Mouse (Mus musculus) ovary, postnatal 10 days (tissue): ENCODE data around the gene Hist1h3b.
A peak's percentile ranks its signal among the peaks of the same experiment; 100 is the strongest.
"Not testable (repeated sequence)": the region's sequence is repeated elsewhere in the genome, so short reads cannot be mapped to it uniquely, and the experiment has no call there.

Experiments
- DNase-seq: peaks from one replicate; pipeline ENCODE4 v3.0.0; 2022; ENCODE audit warnings: low spot score

Gene Hist1h3b

DNA sequence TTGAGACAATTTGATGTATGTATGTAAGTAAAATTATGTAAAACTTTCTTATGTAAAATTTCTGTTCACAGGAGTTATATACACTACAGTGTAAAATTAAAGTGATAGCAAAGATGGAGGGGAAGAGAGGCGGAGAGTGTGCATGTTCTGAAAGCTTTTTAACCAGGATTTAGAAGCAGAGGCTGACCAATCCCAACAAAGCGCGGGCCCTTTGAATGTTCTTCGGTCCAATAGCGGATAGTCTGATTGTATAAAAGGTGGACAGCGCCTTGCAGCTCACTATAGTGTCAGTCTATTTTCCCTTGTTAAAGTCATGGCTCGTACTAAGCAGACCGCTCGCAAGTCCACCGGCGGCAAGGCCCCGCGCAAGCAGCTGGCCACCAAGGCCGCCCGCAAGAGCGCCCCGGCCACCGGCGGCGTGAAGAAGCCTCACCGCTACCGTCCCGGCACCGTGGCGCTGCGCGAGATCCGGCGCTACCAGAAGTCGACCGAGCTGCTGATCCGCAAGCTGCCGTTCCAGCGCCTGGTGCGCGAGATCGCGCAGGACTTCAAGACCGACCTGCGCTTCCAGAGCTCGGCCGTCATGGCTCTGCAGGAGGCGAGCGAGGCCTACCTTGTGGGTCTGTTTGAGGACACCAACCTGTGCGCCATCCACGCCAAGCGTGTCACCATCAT lies at the start of gene Hist1h3b:
Gene Hist1h3b (plus strand): TSS at position 201 of the 675 bp plus-strand sequence.
- DNase-seq, result peak; percentile 80

DNA sequence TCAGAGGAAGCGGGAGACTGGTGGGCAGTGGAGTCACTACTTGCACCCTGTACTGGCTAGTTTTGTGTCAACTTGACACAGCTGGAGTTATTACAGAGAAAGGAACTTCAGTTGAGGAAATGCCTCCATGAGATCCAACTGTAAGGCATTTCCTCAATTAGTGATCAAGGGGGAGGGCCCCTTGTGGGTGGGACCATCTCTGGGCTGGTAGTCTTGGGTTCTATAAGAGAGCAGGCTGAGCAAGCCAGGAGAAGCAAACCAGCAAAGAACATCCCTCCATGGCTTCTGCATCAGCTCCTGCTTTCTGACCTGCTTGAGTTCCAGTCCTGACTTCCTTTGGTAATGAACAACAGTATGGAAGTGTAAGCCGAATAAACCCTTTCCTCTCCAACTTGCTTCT lies 49.3 kb upstream of the Hist1h3b start:
- not testable (repeated sequence) for DNase-seq

DNA sequence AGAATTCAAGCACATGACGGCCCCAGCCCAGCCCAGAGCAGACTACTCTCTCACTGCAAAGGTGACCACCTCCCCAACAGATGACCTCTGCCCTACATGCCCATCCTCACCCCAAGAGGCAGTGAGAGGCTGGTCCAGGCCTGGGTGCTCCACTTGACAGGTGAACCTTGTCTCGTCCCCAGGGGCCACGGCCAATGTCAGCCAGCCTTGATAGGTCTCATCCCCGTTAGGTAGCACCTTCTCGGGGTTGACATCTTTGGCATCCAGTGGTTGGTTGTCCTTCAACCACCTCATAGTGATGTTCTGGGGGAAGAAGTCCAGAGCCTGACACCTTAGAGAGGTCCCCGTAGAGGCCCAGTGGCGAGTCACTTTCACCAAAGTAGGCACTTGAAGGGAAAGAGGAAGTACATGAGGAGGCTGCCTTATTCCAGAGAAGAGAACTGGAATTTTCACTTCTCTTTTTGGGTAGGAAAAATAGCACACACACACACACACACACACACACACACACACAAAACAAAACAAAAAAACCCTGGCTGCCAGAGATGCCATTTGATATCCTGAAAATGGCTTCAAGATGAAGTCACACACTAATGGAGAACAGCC lies 46.2 kb upstream of the Hist1h3b start:
- DNase-seq, result no peak

DNA sequence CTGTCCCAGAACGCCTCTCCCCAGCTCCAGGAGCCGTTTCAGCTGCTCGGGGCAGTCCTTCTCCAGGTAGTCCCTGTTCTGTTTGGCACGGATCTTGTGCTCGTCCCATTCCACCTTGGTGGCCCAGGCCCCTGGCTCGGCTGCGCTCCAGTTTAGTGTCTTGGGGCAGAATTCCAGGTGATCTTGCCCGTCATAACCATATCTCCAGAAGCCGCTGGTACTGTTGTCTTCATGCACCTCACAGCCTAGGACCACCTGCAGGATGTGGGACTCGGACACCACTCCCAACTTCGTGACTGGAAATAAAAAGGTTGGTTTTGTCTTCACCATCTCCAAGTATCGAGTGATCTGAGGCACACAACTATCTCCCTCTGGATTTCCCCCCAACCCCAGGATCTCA lies 45.3 kb upstream of the Hist1h3b start:
- DNase-seq, result no peak

DNA sequence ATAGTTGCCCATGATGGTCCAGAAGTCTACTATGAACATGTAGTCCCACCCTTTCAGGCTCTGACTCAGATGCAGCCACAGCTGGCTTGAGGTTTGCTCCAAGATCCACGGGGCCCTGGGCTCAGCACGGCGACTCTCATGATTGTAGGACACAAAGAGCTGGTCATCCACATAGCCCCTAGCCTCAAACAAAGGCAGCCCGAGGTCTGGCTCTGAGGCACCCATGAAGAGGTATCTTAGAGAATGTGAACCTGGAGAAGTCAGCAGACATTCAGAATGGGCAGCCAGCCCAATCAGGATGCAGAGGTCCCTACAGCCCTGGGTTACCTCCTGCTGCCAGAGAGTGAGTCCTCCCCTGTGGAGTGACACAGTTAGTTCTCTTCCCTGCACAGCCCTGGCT lies 44.0 kb upstream of the Hist1h3b start:
- no peak for DNase-seq

DNA sequence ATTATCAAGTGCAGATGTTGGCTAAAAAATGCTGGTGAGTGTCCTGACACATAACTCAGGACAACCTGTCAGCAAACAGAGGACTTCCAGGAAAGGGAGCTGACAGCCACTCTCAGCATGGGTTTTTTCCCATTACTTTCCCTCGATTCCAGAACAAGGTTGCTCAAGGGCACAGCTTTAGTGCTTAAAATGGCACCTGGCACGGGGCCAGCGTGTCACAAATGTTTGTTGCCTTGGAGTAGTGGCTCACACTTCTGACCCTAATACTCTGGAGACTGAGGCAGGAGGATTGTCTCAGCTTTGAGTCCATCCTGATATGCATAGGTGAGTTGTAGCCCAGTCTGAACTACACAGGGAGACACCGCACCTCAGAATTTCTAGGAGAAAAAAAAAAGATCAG lies 43.4 kb upstream of the Hist1h3b start:
- no peak for DNase-seq

DNA sequence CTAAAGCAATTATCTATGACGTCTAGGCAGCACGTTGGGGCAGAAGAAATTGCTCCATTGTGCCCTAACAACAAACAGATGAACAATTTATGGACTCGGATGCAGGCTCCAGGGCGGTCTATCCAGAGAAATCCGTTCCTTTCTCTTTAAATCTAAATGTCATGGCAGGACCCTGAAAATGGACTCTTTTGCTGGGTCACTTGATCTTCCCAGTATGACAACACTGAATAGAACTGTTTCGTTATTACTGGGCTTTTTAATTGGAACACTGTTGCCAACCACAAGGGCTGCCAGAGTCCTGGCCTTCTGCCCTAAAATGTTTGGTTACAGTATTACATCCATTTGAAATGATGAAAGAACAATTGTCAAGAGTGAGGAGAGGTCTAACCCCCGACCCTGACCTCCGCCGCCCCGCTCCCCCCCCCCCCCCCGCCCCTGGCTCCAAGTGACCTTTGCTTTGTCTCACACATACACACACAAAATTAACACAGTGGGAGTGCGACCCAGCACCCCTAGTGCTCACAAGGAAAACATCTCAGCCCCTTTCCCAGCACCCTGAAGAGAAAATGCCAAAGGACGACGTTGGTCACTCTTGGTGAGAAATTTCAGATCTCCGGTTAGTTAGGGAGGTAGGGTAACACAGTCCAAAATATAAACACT lies 42.2 kb upstream of the Hist1h3b start:
- no peak for DNase-seq

DNA sequence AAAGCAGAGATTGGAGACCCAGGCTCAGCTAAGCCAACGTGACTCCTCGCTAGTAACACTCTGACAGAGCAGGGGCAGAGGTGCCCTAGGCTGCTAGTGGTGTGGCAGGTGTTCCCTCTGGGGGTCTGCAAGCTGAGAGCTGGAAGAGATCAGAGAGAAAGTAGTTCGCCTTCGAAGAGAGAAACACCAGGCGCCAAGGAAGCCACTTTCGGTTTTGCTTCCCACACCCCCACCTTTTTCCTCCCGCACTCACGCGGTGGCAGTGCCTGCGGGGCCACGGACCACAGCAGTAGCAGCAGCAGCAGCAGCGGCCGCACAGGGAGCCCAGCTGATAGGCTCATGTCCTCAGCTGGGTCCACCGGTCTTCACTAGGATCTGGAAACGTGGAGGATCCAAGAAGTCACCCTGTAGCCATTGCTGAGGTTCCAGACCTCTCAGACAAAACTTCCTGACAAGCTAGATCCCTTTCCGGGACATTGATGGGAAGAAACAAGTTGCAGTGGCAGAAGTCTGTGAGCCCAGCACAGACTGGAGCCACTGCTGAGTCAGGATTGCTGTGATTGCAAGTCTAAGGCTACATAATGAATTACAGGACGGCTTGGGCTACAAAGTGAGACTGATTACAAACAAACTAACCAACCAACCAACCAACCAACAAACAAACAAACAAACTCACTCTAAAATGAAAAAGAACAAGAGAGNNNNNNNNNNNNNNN lies 41.5 kb upstream of the Hist1h3b start, which contains the start of gene Hfe:
Gene Hfe (minus strand): TSS at position 481 of the 716 bp plus-strand sequence.
- peak; percentile 28 for DNase-seq

DNA sequence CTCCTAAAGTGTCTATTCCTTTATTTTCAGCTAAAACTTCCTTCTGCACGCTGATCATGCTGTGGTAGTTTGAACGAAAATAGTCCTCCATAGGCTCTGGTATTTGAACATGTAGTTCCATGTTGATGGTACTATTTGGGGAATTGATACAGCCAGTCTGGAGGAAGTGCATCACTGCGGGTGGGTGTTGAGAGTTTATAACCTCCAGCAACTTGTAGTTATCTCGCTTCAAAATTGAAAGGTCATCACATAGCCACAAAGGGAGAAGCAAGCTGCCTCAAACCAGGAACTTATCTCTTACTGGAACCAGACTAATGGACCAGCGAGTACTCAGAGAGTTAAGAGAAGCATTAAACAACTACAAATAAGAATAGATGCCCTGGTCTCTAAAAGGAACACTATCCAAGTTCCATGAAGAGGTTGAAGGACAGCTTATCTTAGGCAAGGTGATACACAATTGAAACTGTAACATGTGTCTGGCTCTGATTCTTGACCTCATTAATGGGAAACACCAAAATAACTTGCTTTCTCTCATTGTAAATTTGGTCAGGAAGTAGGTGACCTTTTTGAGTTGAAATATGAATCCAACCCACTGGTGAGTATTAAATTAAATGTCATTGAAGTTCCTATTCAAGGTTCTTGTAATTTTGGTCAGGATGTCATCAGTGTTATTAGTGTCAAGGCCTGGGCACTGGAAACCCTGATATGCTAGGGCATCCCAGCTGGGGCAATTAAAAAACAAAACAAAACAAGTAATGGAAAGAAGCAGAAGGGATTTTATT lies 35.6 kb upstream of the Hist1h3b start:
- no peak for DNase-seq

DNA sequence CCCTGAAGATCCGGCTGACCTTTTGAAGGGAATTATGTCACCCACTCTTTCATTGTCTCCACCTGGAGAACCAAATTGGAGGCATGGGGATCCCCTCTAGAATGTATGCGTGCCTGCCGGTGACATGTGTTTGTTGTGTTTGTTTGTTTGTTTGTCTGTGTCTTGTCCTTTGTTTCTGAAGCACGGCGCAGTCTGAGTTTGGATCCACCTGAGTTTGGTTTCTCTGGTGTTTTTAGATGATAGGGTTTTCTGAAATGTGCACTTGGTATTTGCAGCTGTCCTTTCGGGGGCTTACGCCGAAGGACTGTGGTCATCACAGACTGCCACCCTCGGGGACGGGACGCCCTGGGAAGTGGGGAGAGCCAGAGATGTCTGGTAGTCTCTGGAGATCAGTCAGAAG lies 34.9 kb upstream of the Hist1h3b start:
- DNase-seq, result no peak

DNA sequence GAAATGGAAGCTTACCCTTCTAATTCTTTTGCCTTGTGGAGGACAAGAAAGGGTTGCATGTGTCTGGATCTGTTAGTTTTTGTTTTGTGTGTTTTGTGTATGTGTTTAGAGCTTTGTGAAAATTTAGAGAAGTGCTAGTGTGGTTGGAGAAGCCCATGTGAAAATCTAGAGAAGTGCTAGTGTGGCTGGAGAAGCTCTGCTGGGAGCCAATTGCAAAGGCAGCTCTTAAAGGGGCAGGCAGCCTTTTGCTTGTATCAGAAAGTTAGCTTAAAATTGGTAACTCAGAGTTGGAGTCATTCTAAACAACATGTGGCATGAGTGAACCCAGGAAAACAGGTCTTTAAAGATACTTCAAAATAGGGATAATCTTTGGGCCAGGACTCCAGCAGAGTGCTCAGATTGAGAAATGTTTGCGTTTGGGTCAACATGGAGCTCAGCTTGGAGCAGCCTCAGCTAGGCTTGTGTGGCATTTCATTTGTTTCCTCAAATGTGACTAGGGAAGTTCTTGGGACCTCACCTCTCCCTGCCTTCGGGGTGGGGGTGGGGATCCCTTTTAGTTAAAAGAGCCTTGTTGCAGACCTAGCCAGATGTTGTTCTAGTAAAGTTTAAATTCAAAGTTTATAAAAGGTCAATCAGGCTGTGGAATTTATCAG lies 34.3 kb upstream of the Hist1h3b start:
- DNase-seq, result not testable (repeated sequence)

DNA sequence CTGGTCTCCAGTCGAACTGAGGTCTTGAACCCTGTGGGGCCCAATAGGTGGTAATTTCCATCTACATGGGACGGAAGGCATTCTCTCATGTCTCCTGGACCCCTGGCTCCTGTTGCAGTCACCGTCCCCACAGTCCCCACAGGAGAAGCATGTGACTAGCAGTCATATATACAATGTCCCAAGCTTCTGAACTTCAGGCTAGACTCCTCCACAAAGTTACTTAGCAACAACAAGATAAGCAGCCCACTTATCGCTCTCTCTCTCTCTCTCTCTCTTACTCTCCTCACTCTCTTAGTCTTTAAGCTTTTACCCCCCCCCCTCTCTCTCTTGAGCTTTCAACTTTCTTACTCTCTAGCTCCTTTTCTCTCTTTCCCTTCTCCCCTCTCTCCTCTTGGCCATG lies 27.8 kb upstream of the Hist1h3b start:
- DNase-seq, result no peak

DNA sequence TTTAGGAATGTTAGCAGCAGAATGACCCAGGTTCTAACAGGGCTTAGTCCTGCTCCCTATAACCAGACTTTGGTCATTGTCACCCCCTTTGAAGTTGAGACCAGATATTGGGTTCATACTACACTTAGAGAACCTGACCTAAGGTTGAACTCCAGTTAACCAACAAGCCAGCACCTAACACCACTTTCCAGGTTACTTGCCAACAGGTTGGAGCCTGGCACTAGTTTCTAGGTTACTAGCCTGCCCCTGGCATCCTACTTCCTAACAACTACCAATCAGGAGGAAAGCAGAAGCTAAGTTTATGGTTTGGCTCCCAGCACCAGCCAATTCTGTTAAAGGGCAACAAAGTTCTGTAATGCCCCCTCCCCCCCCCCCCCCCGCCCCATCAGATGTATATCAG lies 26.9 kb upstream of the Hist1h3b start:
- no peak for DNase-seq

DNA sequence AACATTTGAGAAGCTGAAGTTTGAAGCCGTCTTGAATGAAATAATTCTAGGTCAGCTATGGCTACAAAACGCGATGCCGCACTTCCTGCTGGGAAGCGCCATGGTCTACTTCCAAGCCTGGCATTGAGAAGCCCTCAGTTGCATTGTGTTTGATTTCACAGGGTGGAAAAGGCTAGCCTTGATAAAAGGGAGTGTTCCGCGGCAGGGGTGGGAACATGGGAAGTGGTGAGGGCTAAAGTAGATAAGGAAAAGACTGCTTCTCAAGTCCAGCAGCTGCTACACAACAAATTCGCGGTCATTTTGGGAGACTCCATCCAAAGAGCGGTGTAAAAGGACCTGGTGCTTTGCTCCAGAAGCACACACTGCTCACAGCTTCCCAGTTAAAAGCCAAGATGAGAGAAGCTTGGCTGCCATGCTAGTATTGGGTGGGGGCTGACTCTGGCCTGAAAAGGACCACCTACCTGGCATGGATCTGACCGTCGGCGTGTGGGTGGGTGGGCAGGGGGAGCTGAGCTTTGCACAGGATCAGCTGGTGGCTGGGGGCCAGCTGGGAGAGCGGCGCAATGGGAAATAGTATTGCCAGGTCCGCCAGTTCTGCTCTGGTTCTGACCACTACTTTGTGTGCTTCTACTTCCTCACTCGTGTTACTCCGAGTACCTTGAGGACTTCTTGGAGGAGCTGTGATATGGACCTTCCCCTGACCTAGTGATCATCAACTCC lies 23.4 kb upstream of the Hist1h3b start:
- DNase-seq, result no peak

DNA sequence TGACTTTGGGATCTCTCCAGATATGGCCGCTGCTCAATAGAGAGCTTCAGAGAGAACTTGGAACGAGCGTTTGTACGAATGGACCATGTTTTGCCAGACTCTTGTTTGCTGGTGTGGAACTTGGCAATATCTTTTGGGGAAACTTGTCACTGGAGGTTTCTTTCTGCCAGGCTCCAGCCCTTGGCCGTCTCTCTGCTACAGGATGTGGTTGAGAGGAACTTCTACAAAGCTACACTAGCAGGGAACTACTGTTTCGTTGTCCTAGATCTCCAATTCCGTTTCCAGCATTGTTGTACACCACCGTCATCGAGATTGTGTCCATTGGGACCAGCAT lies 22.9 kb upstream of the Hist1h3b start:
- no peak for DNase-seq

DNA sequence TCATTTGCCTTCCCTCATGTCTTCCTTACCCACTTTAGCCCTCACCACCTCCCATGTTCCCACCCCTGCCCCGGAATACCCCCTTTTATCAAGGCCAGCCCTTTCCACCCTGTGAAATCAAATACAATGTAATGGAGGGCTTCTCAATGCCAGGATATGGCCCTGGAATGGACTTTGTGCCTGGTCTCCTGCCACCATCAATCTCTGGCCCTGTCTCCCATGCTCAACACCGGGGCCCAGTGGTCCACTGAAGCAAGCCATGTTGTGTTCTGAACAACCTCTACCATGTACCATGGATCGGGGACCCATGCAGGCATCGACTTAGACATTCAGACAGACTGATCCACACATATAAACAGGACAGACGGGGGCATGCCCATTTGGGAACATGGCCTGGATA lies 22.4 kb upstream of the Hist1h3b start:
- no peak for DNase-seq

DNA sequence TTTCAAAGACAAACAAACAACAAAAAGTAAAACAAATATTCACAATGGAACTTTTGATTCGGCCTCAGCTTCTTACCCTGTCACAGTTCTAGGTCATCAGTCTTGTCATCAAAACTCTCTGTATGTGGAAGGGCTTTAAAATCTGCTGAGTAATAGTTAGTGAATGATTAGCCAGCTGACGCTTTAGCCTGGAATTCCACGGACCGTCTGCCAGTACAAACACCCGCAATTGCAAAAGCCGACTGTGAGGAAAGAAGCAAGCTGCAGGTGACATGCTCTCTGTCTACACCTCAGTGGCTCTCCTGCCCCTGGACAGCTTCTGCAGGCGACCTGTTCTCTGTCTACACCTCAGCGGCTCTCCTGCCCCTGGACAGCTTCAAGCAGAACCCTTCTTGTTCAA lies 21.6 kb upstream of the Hist1h3b start:
- DNase-seq, result no peak

DNA sequence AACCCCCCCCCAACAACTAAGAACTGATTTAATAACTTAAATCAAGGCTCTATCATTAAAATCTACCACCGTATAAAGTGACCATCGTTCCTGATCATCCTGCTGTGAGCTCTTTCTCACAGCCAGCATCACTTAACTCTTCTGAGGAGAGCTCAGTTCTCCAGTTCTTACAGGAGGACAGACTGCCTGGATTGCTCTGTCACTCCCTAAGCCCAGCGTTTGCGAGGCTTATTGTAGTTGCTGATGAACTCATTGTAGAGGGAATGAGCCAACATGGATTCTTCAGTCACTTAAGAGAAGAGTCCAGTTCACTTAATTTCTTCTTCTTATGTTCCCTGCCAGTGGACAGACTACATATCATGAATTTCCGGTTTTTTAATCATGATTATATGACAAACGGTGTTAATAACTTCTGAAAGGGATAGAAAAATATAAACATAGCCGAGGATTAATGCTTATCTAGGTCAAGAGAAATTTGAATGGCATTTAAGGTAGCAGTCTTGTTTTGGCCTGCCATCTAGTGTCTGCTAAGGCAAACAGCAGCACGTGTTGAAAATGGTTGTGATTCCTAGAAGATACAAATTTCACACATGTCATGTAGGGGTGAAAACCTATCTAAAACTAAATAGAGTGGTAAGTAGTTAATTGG lies 19.8 kb upstream of the Hist1h3b start:
- DNase-seq, result no peak

DNA sequence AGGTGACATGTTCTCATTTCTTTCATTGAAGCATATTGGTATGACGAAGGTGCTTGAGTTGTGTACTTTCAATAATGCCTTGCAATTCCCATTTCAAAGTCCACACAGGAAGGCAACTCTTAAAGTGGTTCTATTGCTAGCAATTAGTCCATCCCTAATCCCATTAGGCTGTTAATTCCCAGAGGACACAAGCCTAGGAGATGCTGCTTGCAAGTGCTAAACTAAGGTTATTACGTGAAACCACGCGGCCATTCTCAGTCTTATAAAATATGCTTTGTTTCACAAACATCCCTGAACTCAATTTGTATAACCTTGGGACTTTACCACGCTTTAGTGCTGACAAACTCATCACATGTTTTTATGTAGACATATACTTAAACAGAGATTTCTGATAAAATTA lies 15.0 kb upstream of the Hist1h3b start:
- DNase-seq, result no peak

DNA sequence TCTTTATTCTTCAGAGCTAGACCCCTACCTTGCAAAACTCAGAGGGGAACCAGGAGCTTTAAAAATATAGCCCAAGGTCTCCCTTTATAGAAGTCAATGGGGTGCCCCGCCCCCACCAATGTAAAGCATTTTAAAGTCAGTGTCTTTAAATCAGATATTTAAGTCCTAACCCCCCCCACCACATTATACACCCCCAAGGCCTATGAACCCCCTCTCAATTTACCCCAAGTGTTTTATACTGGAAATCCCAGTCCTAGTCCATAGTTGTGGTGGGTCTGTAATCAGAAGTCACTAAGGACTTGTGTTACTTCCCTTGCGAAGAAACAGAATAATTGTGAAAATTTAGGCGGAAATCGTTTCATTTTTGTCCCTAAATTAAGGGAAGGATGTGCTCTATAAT lies 14.0 kb upstream of the Hist1h3b start:
- DNase-seq, result no peak
